In genomic region chr1:89015385-89015784, GRCm38 (mm10) we compare ENCODE assay signal across 10 mouse cellular contexts. TPM values are rescaled to one million over a fixed set of nuclear protein-coding genes. Genes with fewer than 3 reads are reported as not detected.
A peak's percentile ranks its signal among the peaks of the same experiment; 100 is the strongest.
DNase-seq lines count a peak whose midpoint lies in the region; ATAC-seq and TF ChIP-seq lines count a peak whose summit lies in the region.
"Had no signal": no experiment of that assay in that cellular context is flagged by ENCODE, and none has a peak within 500 bp of the region (broad histone marks: within the 10 kb centered on the region; RNA-seq: fewer than 3 reads in every experiment).

No protein-coding gene starts in this region.

- no peaks in the 10 kb centered on the region for H3K79me2 ChIP-seq in myocyte (ENCODE audit: control insufficient read depth, insufficient read depth)

- DNase-seq in heart, adult 8-10 months (ENCODE audit: low spot score), result peak; percentile 19
- no peak for DNase-seq in heart, postnatal 4 days
- DNase-seq in kidney, postnatal 25 days, result peak; percentile 78 to 93
- DNase-seq in cerebellum, adult 8-10 months, result no peak
- DNase-seq in cerebellum, adult 11 months, result no peak
- no peak for DNase-seq in left cerebral cortex, adult 18-20 months (ENCODE audit: low spot score in 2 of 2)

- ATAC-seq in common myeloid progenitor, adult 5-6 weeks (replicated peaks; ENCODE audit: low read depth, poor library complexity, severe bottlenecking), result peak; percentile 77
- ATAC-seq: CD4-positive, CD25-positive, alpha-beta regulatory T cell, adult 4 months had no signal

- H3K36me3 ChIP-seq in myocyte (ENCODE audit: control insufficient read depth, insufficient read depth), result no peaks in the 10 kb centered on the region
- H3K36me3 ChIP-seq: midbrain, embryonic 12.5 days had no signal

- H3ac ChIP-seq in myocyte (ENCODE audit: control insufficient read depth, insufficient read length), result no peak overlapping the region

- no peak for TF ChIP-seq POLR2A in myocyte (IDR thresholded peaks at IDR 0.05; ENCODE audit: insufficient read length, low read depth)

- H3K27me3 ChIP-seq in myocyte (ENCODE audit: control insufficient read depth, insufficient read depth, insufficient read length), result no peaks in the 10 kb centered on the region
- H3K27me3 ChIP-seq: midbrain, embryonic 12.5 days had no signal

- peak overlapping the region; percentile 35 for H3K4me2 ChIP-seq in myocyte (ENCODE audit: low read depth)
- H3K4me2 ChIP-seq: midbrain, embryonic 12.5 days had no signal

- H3K4me3 ChIP-seq in myocyte, result no peak overlapping the region
- H3K4me3 ChIP-seq: midbrain, embryonic 12.5 days had no signal

TF ChIP-seq in myocyte, 11 proteins besides CTCF, POLR2A, EP300 and RAD21:
- TF ChIP-seq MYOG (IDR thresholded peaks at IDR 0.05; ENCODE audit: control insufficient read depth in 1 of 3, insufficient read depth in 1 of 3, insufficient read length in 2 of 3, low read depth in 2 of 3) (peak in 1 of 3 experiments; percentile 6), POLR2AphosphoS2 (IDR thresholded peaks at IDR 0.05; ENCODE audit: insufficient read length, low read depth) (no peak)

RNA-seq across cellular contexts. Expression of gene Sh3bp4, which starts 54.8 kb away (rescaled TPM):
- total RNA-seq in heart, adult 8-10 months (2022), result 10 to 100 TPM in 2 of 4 experiments, 1 to 10 TPM in 2; 7.2 to 13.4 (median 9.7) TPM
- 10 to 100 TPM; 43.5 to 45.3 TPM for total RNA-seq in heart, postnatal 4 days (2021)
- 0.18 and 0.19 TPM in 2 replicates for total RNA-seq in common myeloid progenitor, adult 5-6 weeks (2017)
- polyA plus RNA-seq in myocyte (2012; fragmentation: generic; extraction: Trizol), result 23.2 TPM
- total RNA-seq in left cerebral cortex, adult 18-20 months (2021), result 10 to 100 TPM; 17.6 to 20.4 TPM

Comparison
In these comparisons a context has a peak if more than half of its experiments do, and no peak if none do; other contexts are left out.
1. DNase-seq: peak in heart, adult 8-10 months (single experiment) and kidney, postnatal 25 days (2 of 2); none in heart, postnatal 4 days (single experiment), cerebellum, adult 8-10 months (single experiment), cerebellum, adult 11 months (single experiment) and left cerebral cortex, adult 18-20 months (0 of 2).